Comparison of ENCODE assay signal across 21 mouse cellular contexts in genomic region chr11:109378051-109378450, GRCm38 (mm10). TPM values are rescaled to one million over a fixed set of nuclear protein-coding genes. Genes with fewer than 3 reads are reported as not detected.
"Had no signal": no experiment of that assay in that cellular context is flagged by ENCODE, and none has a peak within 500 bp of the region (broad histone marks: within the 10 kb centered on the region; RNA-seq: fewer than 3 reads in every experiment).

No protein-coding gene starts in this region.

- H3K9ac ChIP-seq: liver, embryonic 13.5 days; liver, postnatal 0 days; midbrain, embryonic 12.5 days; neural tube, embryonic 15.5 days had no signal

- H3K27ac ChIP-seq: limb, embryonic 12.5 days; liver, embryonic 13.5 days; macrophage; midbrain, embryonic 12.5 days; neural tube, embryonic 15.5 days had no signal

- ATAC-seq: intestine, postnatal 0 days; liver, postnatal 0 days had no signal

- DNase-seq: kidney, adult 8-10 months; kidney, postnatal 25 days; liver; liver, embryonic 13.5 days; liver, postnatal 0 days; right cerebral cortex, adult 18-20 months; right cerebral cortex, postnatal 25 days; thymus, postnatal 36 days had no signal

- H3K4me3 ChIP-seq: limb, embryonic 12.5 days; liver, embryonic 13.5 days; midbrain, embryonic 12.5 days; neural tube, embryonic 15.5 days had no signal

- H3K27me3 ChIP-seq: limb, embryonic 12.5 days; liver, embryonic 13.5 days; megakaryocyte, embryonic 14.5 days; midbrain, embryonic 12.5 days; neural tube, embryonic 15.5 days had no signal

- H3K9me3 ChIP-seq: liver, embryonic 13.5 days; megakaryocyte, embryonic 14.5 days; midbrain, embryonic 12.5 days; neural tube, embryonic 15.5 days had no signal

- H3K4me2 ChIP-seq: liver, embryonic 13.5 days; midbrain, embryonic 12.5 days; neural tube, embryonic 15.5 days had no signal

RNA-seq across cellular contexts. Expression of gene 9930022D16Rik, which starts 35.7 kb away (rescaled TPM):
- total RNA-seq: layer of hippocampus, postnatal 10 days; left cerebral cortex, postnatal 36 days had no signal
- polyA plus RNA-seq: kidney, embryonic 16.5 days; limb, embryonic 12.5 days; liver, embryonic 13.5 days; liver, postnatal 0 days; midbrain, embryonic 12.5 days; midbrain, embryonic 16.5 days; neural tube, embryonic 11.5 days; small intestine, adult 2 months; stomach, embryonic 16.5 days had no signal
